Mouse (Mus musculus) liver, adult 2 months (tissue): Measurements from ENCODE around the gene Glis3.

Experiments used
- CTCF ChIP-seq: fragments of 200-500 bp; IDR thresholded peaks from 2 replicates; pipeline ENCODE4 v1.5.1; 2011; ENCODE audit warnings: low read depth, low read length, control low read depth
- POLR2A ChIP-seq: fragments of 200-500 bp; IDR thresholded peaks from 2 replicates; pipeline ENCODE4 v1.6.1; 2011; ENCODE audit warnings: low read length, control low read depth; ENCODE audit not compliant: insufficient read depth; ENCODE audit errors: extremely low read depth

DNA sequence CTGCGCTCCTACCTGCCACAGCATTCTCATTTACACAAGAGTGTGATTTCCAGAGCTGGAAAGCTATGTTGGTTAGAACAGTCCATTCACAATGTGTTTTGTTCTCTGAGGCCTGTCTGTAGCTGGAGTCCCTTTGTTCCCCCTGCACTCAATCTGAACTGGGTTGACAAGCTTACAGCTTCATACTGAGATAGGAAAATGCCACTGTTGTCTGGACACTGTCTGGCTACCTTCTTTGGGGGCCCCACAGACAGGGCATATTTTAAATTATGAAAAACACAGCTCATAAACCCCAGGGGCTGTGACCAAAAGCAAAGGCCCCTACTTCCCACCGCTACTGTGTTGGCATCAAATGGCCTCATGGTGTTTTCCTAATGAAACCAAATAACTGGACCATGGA is 402.8 kb downstream of the Glis3 start:
- TF ChIP-seq POLR2A, result no peak
- TF ChIP-seq CTCF, result no peak
